Mouse (Mus musculus) kidney, adult 2 months (tissue): ENCODE measurements around the gene Kctd5.

Experiments
- CTCF ChIP-seq: fragments of 200-500 bp; conservative IDR thresholded peaks from 2 replicates; pipeline ENCODE4 v1.5.1; 2011; ENCODE audit warnings: low read depth, mild to moderate bottlenecking, control low read depth, low read length, moderate library complexity, mixed read lengths; ENCODE audit not compliant: insufficient read depth, insufficient read length
- POLR2A ChIP-seq: fragments of 200-500 bp; IDR thresholded peaks from one replicate; pipeline ENCODE4 v1.6.1; 2011; ENCODE audit warnings: low read depth, low read length, control low read depth

DNA sequence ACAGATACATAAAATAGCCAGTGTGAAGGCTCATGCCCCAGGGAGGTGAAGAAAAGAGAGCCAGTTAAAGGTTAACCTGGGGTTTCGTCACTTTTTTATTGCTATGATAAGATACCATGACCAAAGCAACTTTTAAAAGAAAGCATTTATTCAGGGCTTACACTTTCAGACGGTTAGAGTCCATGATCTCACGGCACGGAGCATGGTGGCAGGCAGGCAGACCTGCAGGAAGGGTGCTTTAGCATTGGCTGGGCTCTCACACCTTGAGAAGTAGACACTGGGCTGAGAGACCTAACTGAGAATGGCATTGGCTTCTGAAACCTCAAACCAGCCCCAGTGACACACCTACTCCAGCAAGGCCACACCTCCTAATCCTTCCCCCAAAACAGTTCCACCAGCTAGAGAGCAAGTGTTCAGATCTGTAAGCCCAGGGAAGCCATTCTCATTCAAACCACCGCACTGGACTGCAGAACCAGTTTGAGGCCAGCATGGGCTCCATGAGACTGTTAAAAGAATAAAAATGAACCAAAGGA, 58.8 kb downstream of the Kctd5 start:
- no peak for TF ChIP-seq CTCF
- no peak for TF ChIP-seq POLR2A
